Mouse (Mus musculus): Measurements from ENCODE around the gene Rnf145. TPM values are rescaled to one million over a fixed set of nuclear protein-coding genes. Genes with fewer than 3 reads are reported as not detected.
"Not testable (repeated sequence)": the region's sequence is repeated elsewhere in the genome, so short reads cannot be mapped to it uniquely, and the experiment has no call there.

Gene Rnf145
- polyA plus RNA-seq, 1 experiment from 2014 or later: 63.1 TPM

GRCm38 (mm10) chr11:44564245-44564864 lies 45.6 kb downstream of the Rnf145 start:
- Histone ChIP-seq H3K27me3 (ENCODE audit: control insufficient read depth, insufficient read depth, low read depth, low read length) (no peaks in the 10 kb centered on the region), H3K36me3 (ENCODE audit: control insufficient read depth, insufficient read depth, low read length) (peaks cover 42% of the 10 kb centered on the region), H3K4me2 (ENCODE audit: low read depth, low read length) (no peak overlapping the region), H3K9me3 (ENCODE audit: control insufficient read depth, low read length) (no peaks in the 10 kb centered on the region), H3K4me1 (replicated peaks; ENCODE audit: control insufficient read depth, insufficient read depth, low read length) (peaks cover 6% of the 10 kb centered on the region; the same call in 1 of the 2 replicates), H3K9ac (ENCODE audit: low read length) (no peak overlapping the region), H3K4me3 (ENCODE audit: low read length) (no peak overlapping the region), H3K27ac (ENCODE audit: low read length) (peak overlapping the region; percentile 58)
- 75% methylated on average over 12 of the region's 12 CpGs for WGBS
- peak; percentile 70 for ATAC-seq (ENCODE audit: low read depth)

- Histone ChIP-seq H3K4me3 (ENCODE audit: low read length) (no peak overlapping the region), H3K27ac (ENCODE audit: low read length) (peak overlapping the region; percentile 58), H3K9ac (ENCODE audit: low read length) (no peak overlapping the region), H3K27me3 (ENCODE audit: control insufficient read depth, insufficient read depth, low read depth, low read length) (no peaks in the 10 kb centered on the region), H3K36me3 (ENCODE audit: control insufficient read depth, insufficient read depth, low read length) (peaks cover 38% of the 10 kb centered on the region), H3K4me1 (replicated peaks; ENCODE audit: control insufficient read depth, insufficient read depth, low read length) (peaks cover 6% of the 10 kb centered on the region; the same call in 1 of the 2 replicates), H3K9me3 (ENCODE audit: control insufficient read depth, low read length) (no peaks in the 10 kb centered on the region), H3K4me2 (ENCODE audit: low read depth, low read length) (no peak overlapping the region)
- peak; percentile 58; the same call in 1 of the 2 replicates for ATAC-seq (ENCODE audit: low read depth)
Observed at GRCm38 (mm10) chr11:44564940-44565339, 46.2 kb downstream of the Rnf145 start.

- not testable (repeated sequence) for H3K27ac ChIP-seq (ENCODE audit: low read length); H3K4me3 ChIP-seq (ENCODE audit: low read length); H3K36me3 ChIP-seq (ENCODE audit: control insufficient read depth, insufficient read depth, low read length); ATAC-seq (ENCODE audit: low read depth); H3K4me1 ChIP-seq (replicated peaks; ENCODE audit: control insufficient read depth, insufficient read depth, low read length); H3K4me2 ChIP-seq (ENCODE audit: low read depth, low read length); H3K9ac ChIP-seq (ENCODE audit: low read length); H3K9me3 ChIP-seq (ENCODE audit: control insufficient read depth, low read length); H3K27me3 ChIP-seq (ENCODE audit: control insufficient read depth, insufficient read depth, low read depth, low read length)
- 88% methylated on average over 4 of the region's 4 CpGs for WGBS
Observed at GRCm38 (mm10) chr11:44570336-44570735, 51.6 kb downstream of the Rnf145 start.

GRCm38 (mm10) chr11:44572781-44573180 lies 54.0 kb downstream of the Rnf145 start:
- Histone ChIP-seq H3K4me1 (replicated peaks; ENCODE audit: control insufficient read depth, insufficient read depth, low read length) (no peaks in the 10 kb centered on the region), H3K4me2 (ENCODE audit: low read depth, low read length) (no peak overlapping the region), H3K4me3 (ENCODE audit: low read length) (no peak overlapping the region), H3K9ac (ENCODE audit: low read length) (no peak overlapping the region), H3K36me3 (ENCODE audit: control insufficient read depth, insufficient read depth, low read length) (no peaks in the 10 kb centered on the region), H3K27me3 (ENCODE audit: control insufficient read depth, insufficient read depth, low read depth, low read length) (no peaks in the 10 kb centered on the region), H3K9me3 (ENCODE audit: control insufficient read depth, low read length) (no peaks in the 10 kb centered on the region), H3K27ac (ENCODE audit: low read length) (no peak overlapping the region)
- 86% methylated on average over 5 of the region's 5 CpGs for WGBS
- ATAC-seq (ENCODE audit: low read depth): no peak

GRCm38 (mm10) chr11:44573396-44573795 lies 54.6 kb downstream of the Rnf145 start:
- no peak overlapping the region for H3K9ac ChIP-seq (ENCODE audit: low read length)
- no peak overlapping the region for H3K4me2 ChIP-seq (ENCODE audit: low read depth, low read length)
- H3K27ac ChIP-seq (ENCODE audit: low read length): no peak overlapping the region
- 73% methylated on average over 3 of the region's 3 CpGs for WGBS
- no peak for ATAC-seq (ENCODE audit: low read depth)
- H3K36me3 ChIP-seq (ENCODE audit: control insufficient read depth, insufficient read depth, low read length): no peaks in the 10 kb centered on the region
- no peaks in the 10 kb centered on the region for H3K27me3 ChIP-seq (ENCODE audit: control insufficient read depth, insufficient read depth, low read depth, low read length)
- no peaks in the 10 kb centered on the region for H3K4me1 ChIP-seq (replicated peaks; ENCODE audit: control insufficient read depth, insufficient read depth, low read length)
- no peaks in the 10 kb centered on the region for H3K9me3 ChIP-seq (ENCODE audit: control insufficient read depth, low read length)
- H3K4me3 ChIP-seq (ENCODE audit: low read length): no peak overlapping the region

- Histone ChIP-seq H3K9me3 (ENCODE audit: control insufficient read depth, low read length) (no peaks in the 10 kb centered on the region), H3K9ac (ENCODE audit: low read length) (no peak overlapping the region), H3K27ac (ENCODE audit: low read length) (no peak overlapping the region), H3K36me3 (ENCODE audit: control insufficient read depth, insufficient read depth, low read length) (no peaks in the 10 kb centered on the region), H3K4me3 (ENCODE audit: low read length) (no peak overlapping the region), H3K4me2 (ENCODE audit: low read depth, low read length) (no peak overlapping the region), H3K4me1 (replicated peaks; ENCODE audit: control insufficient read depth, insufficient read depth, low read length) (no peaks in the 10 kb centered on the region), H3K27me3 (ENCODE audit: control insufficient read depth, insufficient read depth, low read depth, low read length) (no peaks in the 10 kb centered on the region)
- ATAC-seq (ENCODE audit: low read depth): no peak
- 88% methylated on average over 8 of the region's 8 CpGs for WGBS
Observed at GRCm38 (mm10) chr11:44574391-44574790, 55.6 kb downstream of the Rnf145 start.

GRCm38 (mm10) chr11:44574820-44575219 lies 56.1 kb downstream of the Rnf145 start:
- Histone ChIP-seq H3K27me3 (ENCODE audit: control insufficient read depth, insufficient read depth, low read depth, low read length) (no peaks in the 10 kb centered on the region), H3K4me1 (replicated peaks; ENCODE audit: control insufficient read depth, insufficient read depth, low read length) (no peaks in the 10 kb centered on the region), H3K9ac (ENCODE audit: low read length) (no peak overlapping the region), H3K4me3 (ENCODE audit: low read length) (no peak overlapping the region), H3K4me2 (ENCODE audit: low read depth, low read length) (no peak overlapping the region), H3K27ac (ENCODE audit: low read length) (no peak overlapping the region), H3K36me3 (ENCODE audit: control insufficient read depth, insufficient read depth, low read length) (no peaks in the 10 kb centered on the region), H3K9me3 (ENCODE audit: control insufficient read depth, low read length) (no peaks in the 10 kb centered on the region)
- WGBS: 89% methylated on average over 5 of the region's 5 CpGs
- ATAC-seq (ENCODE audit: low read depth): no peak

- no peak overlapping the region for H3K4me3 ChIP-seq (ENCODE audit: low read length)
- 52% methylated on average over 9 of the region's 9 CpGs for WGBS
- ATAC-seq (ENCODE audit: low read depth): no peak
- H3K4me1 ChIP-seq (replicated peaks; ENCODE audit: control insufficient read depth, insufficient read depth, low read length): no peaks in the 10 kb centered on the region
- H3K9me3 ChIP-seq (ENCODE audit: control insufficient read depth, low read length): no peaks in the 10 kb centered on the region
- H3K36me3 ChIP-seq (ENCODE audit: control insufficient read depth, insufficient read depth, low read length): no peaks in the 10 kb centered on the region
- no peak overlapping the region for H3K27ac ChIP-seq (ENCODE audit: low read length)
- H3K4me2 ChIP-seq (ENCODE audit: low read depth, low read length): no peak overlapping the region
- no peak overlapping the region for H3K9ac ChIP-seq (ENCODE audit: low read length)
- H3K27me3 ChIP-seq (ENCODE audit: control insufficient read depth, insufficient read depth, low read depth, low read length): no peaks in the 10 kb centered on the region
Observed at GRCm38 (mm10) chr11:44577911-44578310, 59.1 kb downstream of the Rnf145 start.

GRCm38 (mm10) chr11:44581277-44581683 lies 62.5 kb downstream of the Rnf145 start:
- Histone ChIP-seq H3K27ac (ENCODE audit: low read length) (no peak overlapping the region), H3K4me1 (replicated peaks; ENCODE audit: control insufficient read depth, insufficient read depth, low read length) (no peaks in the 10 kb centered on the region), H3K4me2 (ENCODE audit: low read depth, low read length) (no peak overlapping the region), H3K4me3 (ENCODE audit: low read length) (no peak overlapping the region), H3K9ac (ENCODE audit: low read length) (no peak overlapping the region), H3K27me3 (ENCODE audit: control insufficient read depth, insufficient read depth, low read depth, low read length) (no peaks in the 10 kb centered on the region), H3K36me3 (ENCODE audit: control insufficient read depth, insufficient read depth, low read length) (no peaks in the 10 kb centered on the region), H3K9me3 (ENCODE audit: control insufficient read depth, low read length) (no peaks in the 10 kb centered on the region)
- WGBS: 23% methylated on average over 11 of the region's 11 CpGs
- ATAC-seq (ENCODE audit: low read depth): peak; percentile 52; the same call in 1 of the 2 replicates
